Mouse (Mus musculus) spleen, embryonic (tissue): ENCODE data around the gene Kansl2.
"Not testable (repeated sequence)": the region's sequence is repeated elsewhere in the genome, so short reads cannot be mapped to it uniquely, and the experiment has no call there.

Experiments used
- CTCF ChIA-PET: fragments of 350-600 bp; sonication (Branson Sonifier 250); formaldehyde crosslinking; loops from one replicate; lab custom pipeline; 2022; lab: Charles Lee

The Kansl2 gene

DNA sequence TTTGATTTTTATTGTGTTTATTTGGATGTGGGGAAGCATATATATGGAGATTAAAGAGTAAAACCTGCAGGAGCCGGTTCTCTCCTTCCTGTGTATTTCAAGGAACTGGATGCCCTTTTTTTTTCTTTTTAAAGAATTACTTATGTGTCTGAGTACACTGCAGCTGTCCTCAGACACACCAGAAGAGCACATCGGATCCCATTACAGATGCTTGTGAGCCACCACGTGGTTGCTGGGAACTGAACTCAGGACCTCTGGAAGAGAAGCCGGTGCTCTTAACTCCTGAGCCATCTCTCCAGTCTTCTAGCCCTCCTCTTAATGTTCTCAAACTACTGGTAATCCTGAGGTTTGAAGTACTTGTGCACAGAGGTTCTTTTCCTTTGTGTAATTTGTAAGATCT, 3.9 kb upstream of the Kansl2 start:
- CTCF ChIA-PET: interaction anchor here (0.6 kb wide), 1 partner anchor 27 kb away, joined by 8 read pairs; no protein-coding TSS in a partner anchor

DNA sequence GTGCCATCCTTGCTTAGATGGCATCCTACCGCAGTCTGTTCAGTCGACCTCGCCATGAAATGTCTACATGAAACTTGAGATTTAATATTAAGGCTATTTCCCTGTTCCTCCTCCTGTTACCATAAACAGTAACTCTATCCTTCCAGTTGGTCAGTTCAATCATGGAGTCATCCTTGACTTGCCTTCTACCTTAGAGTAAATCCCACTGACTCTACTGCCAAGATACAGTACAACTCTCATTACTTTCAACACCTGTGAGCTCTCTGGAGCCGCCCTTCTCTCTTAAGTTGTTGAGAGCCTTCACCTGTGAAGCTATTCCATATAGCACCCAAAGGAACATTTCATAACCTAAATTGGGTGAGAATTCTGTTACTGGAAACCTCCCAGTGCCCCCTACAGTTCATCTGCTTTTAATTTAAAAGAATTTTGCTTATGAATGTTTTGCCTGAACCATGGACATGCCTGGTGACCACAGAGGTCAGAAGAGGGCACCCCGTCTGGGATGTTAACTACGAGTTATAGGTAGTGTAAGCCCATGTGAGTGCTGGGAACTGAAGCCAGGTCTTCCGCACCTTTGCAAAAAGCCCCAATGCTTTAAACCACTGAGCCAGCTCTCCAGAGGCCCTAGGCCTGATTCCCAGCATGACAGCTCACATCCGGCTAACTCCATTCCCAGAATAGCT, 2.9 kb upstream of the Kansl2 start:
- CTCF ChIA-PET: interaction anchor here (1.2 kb wide), 1 partner anchor 20 kb away, joined by 3 read pairs; no protein-coding TSS in a partner anchor

DNA sequence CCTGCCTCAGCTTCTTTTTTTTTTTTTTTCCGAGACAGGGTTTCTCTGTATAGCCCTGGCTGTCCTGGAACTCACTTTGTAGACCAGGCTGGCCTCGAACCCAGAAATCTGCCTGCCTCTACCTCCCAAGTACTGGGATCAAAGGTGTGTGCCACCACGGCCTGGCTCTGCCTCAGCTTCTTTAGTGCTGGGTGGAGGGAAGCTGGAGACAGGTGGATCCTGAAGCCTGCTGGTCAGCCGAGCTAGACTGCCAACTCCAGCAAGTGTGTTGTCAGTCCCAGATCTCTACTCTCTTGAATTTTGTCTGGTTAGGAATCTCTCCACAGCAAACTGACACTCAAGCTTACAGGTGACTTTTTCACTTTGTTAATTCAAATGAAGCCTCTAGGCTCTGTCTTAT, 1.9 kb upstream of the Kansl2 start:
- CTCF ChIA-PET: interaction anchor here (0.7 kb wide), 1 partner anchor 1224 kb away, joined by 4 read pairs; no protein-coding TSS in a partner anchor

DNA sequence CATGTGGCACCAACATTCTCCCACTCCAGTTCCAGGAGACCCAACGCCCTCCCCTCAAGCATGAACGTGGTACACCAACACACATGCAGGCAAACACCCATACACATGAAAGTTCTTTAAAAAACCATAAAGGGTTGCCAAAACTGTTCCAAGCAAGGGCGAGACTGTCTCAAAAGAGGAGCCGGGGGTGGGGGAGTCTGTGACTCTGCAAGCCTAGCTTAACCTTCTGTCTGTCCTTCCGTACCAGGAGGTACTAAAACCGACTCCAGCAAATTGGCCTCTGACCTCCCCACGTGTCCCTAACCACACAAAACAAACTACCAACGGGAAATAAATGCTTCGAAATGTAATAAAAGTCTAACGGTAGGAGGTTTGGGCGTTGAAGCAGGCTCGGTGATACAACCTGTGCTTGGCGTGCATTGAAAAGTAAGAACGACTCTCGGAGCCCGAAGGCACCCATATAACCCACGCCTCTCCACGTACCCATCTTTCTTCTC, 981 bp downstream of the Kansl2 start:
- CTCF ChIA-PET: no interaction called here

DNA sequence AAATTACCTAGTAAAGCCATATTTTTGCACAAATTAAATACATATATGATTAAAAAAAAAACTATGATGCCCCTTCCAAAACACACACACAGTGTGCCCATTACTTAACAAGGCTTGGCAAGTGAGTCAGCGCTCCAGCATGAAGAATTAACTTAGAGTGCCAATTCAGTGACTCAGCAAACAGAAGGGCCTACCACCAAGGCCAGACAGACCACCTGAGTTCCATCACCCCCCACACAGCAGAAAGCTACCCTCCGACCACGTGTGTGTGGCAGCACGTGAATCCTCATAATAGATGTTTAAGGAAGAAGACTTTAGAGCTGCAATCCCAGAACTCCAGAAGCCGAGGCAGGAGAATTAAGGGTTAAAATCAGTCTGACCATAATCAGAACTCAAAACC, 1.8 kb downstream of the Kansl2 start:
- CTCF ChIA-PET: no interaction called here

DNA sequence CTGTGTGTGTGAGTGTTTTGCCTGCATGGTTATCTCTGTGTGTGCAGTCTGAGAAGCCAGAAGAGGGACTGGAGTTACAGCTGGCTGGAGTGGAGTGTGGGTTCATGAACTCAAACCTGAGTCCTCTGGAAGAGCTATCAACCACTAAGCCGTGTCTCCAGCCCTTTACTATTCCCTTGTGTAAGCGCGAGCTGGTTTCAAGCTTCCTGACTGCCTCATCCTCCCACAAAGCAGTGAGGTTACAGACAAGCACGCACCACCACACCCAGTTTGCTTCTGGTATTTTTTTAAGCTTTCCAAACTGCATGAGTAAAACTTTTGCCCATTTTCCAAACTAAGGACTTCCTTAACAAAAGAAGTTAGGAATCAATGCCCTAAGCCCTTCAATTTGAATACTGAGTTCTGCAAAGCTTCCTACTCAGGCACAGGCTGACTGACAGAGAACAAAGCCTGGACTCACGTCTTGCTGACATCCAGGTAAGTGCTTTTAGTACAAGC, 5.9 kb downstream of the Kansl2 start:
- CTCF ChIA-PET: interaction anchor here (0.7 kb wide), 1 partner anchor 10 kb away, joined by 3 read pairs; no protein-coding TSS in a partner anchor

DNA sequence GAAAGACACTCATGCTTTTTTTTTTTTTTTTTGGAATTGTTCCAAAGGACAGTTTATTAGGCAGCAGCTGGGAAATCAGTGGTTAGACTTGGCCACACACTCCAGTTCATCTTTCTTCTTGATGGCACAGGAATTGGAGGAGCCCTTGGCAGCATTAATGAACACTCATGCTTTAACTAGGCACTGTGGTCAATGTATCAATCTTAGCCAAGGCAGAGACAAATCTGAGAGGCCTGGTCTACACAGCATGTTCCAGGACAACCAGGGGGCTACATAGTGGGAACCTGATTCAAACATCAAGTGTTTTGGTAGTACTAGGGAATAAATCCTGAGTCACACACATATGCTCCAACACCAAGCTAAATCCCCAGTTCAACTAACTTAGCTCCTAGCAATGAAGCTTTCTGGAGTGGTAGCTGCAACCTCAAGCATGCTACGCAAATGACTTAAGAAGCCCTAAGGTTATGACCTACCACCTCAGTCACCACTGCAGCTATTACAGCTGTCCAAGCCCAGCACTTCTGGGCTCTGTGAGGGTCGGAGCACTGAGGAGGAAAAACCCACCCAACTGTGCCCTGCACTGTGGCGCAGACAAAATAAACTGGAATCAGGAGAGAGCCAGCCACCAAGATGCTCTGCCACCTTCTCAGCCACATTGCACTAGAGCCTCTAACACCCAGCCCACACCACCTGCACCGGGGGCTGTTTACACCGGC, 6.8 kb downstream of the Kansl2 start:
- CTCF ChIA-PET: interaction anchor here (0.7 kb wide), 1 partner anchor 278 kb away, joined by 11 read pairs; no protein-coding TSS in a partner anchor

DNA sequence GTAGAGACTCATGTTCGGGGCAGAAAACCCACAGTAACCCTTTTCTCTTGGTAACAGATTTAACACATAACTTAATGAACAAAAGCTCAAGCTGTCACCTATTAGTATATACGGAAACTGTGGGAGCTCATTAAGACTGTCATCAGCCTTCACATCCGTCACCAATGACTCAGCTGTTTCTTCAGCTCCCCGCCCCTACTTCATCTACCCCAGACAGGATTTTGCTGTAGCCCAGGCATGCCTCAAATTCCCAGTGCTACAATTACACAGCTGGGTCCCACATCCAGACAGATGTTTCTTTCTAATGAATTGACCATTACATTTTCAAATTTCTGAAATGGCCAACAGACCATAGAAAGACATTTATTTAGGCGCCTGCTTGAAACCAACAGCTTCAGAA, 8.0 kb downstream of the Kansl2 start:
- CTCF ChIA-PET: no interaction called here

DNA sequence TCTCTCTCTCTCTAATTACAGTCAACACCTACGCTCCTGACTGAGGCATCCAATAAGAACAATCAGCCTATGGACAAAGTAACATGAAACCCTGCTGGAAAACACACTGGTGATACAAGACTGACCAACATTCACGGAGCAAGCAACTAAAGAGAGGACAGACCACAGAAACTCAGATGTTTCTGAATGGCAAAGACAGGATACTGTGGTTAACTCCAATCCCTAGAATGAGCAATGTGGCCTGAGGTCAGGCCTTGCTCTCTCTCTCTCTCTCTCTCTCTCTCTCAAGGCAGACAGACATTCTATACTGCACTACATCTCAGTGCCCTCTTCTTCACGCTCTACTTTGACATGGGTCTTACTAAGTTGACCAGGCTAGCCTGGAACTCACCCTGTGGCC, 12.8 kb downstream of the Kansl2 start:
- CTCF ChIA-PET: no interaction called here

DNA sequence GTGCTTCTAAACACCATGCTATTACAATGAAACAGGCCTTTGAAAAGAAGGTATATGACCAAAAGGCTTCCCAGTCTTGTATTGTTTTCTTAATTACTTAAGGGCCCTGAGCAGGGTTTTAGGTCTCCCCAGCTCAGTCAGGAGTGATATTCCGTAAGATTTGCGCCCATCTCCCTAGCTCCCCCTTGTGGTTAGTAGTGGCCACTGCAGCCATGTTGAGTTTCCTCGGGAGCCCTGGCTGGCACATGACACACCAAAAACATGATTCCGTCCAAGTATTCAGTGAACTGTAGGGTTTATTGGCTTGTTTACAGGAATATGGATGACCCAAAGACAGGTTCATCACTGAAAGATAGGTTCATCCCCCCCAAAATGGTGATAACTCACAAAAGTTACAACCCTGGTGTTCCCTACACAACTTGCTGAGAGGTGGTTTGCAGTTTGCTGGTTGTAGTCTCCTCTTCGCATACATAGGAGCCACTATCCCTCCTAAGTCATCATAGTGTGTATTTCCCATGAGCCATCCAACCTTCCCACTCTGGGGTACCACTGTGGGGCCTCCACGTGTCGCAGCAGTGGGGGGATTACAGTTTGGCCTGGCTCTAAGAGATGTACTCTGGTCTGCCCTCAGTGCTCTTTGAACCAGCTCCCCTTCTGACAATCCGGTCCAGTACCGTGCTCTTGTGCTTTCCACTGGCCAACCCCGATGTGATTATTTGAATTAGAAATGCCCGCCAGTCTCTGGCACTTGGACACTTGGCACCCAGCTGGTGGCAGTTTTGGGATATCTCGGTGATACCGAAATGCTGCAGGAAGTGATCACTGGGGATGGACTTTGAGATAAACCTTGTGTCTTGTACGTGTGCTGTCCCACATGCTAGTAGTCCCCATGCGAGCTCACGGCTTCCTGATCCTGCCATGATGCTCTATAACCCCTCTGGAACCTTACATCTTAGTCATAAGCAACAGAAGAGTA, 16.4 kb downstream of the Kansl2 start:
- CTCF ChIA-PET: interaction anchor here (0.6 to 1.1 kb wide), 5 partner anchors 11 to 1374 kb away, joined by 3 to 7 read pairs (median 3); no protein-coding TSS in a partner anchor

DNA sequence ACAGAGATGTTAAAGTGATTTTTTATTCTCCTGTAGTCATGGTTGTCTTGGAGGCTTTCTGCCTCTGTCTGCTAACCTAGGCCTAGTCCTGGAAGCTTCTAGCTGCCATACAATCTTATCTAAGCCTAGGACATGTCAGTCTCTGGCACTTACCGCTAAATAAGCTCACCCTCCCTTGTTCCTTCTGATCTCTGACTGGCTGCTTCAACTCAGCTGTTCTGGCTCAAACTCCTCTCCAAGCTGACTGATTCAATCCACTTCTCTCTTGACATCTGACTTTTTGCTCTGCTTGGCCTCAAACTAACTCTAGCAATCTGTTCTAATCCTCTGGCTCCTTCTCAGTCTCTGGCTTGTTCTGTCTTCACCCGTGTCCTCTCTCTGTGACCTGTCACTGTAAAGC, 19.2 kb downstream of the Kansl2 start:
- CTCF ChIA-PET: not testable (repeated sequence)

DNA sequence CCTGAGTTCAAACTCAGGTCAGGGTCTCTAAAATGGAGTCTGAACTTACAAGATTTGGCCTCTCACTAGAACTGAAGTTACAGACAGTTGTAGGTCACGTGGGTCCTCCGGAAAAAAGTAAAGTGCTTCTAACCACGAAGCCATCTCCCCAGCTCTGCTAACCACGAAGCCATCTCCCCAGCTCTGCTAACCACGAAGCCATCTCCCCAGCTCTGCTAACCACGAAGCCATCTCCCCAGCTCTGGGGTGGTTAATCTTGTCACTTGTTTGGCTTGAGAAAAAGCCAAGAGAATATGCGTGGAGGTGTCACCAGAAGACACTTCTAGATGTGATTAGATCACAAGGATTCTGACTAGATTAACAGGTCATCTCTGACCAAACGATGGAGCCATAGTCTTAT, 19.9 kb downstream of the Kansl2 start:
- CTCF ChIA-PET: interaction anchor here (0.6 kb wide), 1 partner anchor 950 kb away, joined by 18 read pairs; no protein-coding TSS in a partner anchor

DNA sequence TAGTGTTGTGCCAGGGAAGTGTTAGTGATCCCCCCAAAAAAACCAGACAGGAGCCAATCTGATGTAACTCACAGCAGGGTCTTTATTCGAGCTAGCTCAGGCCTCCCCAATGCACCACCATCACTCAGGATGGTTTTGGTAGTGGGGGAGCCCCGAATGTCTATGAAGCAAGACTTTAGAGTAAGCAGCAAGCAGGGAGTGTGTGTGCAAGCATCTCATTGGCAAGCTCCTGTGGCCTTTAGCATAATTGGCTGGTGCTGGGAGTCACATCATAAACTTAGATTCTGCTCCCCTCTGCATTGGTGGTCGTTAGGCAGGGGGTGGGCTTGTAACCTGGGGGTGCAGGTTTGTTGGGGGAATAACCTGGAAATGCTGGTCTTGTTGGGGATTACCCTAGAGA, 20.4 kb downstream of the Kansl2 start:
- CTCF ChIA-PET: interaction anchor here (0.6 kb wide), 1 partner anchor 950 kb away, joined by 18 read pairs; no protein-coding TSS in a partner anchor

DNA sequence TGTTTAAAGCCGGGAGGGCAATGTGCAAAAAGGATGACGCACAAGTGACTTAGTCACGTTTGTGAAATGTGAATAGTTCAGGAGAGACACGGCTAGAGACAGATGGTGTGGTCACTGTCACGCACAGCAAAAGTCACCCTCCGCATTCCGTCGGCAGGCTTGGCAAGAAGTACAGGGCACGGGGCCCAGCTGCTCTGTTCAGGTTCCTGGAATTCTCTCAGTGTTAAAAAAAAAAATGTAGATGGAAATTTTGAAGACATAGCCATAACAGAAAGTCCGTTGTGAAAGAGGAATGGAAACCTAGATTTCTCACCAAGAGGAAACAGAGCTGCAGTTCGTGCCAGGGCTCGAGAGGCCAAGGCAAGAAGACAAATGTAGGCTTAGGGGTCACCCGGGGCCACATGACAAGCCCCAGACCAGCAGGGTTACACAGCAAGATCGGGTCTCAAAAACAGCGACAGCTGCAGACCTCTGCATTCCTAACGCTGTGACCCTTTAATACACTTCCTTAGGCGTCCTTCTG, 21.2 kb downstream of the Kansl2 start:
- CTCF ChIA-PET: interaction anchor here (0.6 kb wide), 2 partner anchors 63 to 105 kb away, joined by 4 to 10 read pairs; no protein-coding TSS in a partner anchor

DNA sequence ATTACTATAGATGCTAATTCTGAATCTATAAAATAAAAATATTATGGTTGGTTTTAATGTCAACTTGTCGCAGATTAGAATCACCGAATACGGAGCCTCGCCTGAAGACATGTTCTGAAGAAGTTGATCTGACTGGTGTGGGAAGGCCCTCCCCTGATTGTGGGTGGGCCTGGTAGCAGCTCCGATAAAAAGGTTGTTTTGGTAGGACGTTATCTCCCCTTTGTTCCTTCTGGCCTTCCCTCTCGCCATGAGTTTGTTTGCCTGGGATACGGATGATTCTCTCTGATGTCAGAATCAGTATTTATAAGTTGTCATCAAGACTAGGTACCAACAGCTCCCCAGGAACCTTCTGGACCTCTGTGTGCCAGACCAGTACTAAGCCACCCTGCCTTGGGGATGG, 21.8 kb downstream of the Kansl2 start:
- CTCF ChIA-PET: interaction anchor here (0.6 kb wide), 1 partner anchor 106 kb away, joined by 10 read pairs; no protein-coding TSS in a partner anchor

DNA sequence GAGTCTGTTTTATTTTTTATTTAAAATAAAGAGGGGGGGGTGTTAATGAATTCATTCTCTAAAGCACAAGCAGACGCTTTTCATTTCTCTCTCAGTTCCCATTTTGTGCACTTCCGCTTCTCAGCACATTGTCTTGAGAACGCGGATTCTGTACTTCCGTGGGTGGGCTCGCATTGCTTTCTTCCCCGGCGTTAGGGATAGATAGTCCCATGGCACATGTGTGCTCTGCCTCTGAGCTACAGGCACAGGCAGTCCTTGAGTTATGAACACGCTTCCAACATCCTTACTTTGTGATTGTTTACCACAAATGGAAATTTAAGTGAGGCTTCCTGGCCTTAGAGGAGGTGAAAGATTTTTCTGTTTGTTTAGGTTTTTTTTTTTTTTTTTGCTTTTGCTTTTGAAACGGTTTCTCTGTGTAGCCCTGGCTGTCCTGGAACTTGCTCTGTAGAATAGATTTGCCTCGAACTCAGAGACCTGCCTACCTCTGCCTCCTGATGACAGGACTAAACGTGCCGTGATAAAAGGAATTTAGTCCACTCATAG, 22.6 kb downstream of the Kansl2 start:
- CTCF ChIA-PET: interaction anchor here (0.6 to 1.0 kb wide), 4 partner anchors 26 to 641 kb away, joined by 3 to 10 read pairs (median 6); no protein-coding TSS in a partner anchor

DNA sequence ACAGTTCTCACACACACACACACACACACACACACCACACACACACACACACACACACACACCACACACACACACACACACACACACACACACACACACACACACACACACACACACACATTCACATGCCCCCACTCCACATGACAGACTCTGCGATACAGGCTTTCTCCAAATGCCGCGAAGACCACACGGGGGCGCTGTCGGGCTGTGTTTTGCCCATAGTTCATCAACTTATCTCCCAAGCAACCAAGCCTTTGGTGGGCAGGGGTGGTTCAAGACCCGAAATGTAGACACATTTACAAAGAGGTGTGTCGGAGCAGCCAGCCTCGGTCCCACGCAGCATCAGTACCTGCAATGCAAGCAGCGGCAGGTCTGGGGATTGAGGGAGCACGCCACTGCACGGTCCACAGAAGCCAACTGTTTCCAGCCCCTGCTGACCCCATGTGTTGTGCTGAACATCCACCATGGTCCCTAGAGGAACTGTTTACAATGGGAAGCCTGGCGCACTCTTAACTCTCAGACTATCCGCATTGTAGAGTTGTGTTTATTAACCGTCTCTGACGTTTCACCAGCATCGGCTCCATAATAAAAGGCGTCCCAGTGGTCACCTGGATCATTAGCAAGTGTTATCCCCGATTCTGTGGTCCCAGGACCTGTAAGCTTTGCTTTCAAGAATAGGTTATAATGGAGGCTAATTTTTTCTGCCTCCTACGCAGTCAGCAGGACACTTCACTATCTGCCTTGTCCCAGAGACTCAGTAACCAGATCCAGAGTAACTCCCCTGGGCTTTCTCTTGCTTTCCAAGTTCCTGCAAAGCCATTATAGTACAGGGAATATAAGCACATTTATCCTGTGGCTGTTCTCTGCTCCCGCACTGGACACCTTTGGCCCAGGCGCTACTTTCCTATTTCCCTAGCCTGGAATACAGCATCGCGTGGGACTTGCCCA, 23.4 kb downstream of the Kansl2 start:
- CTCF ChIA-PET: interaction anchor here (0.7 to 1.0 kb wide), 3 partner anchors 27 to 640 kb away, joined by 3 to 10 read pairs (median 8); no protein-coding TSS in a partner anchor

DNA sequence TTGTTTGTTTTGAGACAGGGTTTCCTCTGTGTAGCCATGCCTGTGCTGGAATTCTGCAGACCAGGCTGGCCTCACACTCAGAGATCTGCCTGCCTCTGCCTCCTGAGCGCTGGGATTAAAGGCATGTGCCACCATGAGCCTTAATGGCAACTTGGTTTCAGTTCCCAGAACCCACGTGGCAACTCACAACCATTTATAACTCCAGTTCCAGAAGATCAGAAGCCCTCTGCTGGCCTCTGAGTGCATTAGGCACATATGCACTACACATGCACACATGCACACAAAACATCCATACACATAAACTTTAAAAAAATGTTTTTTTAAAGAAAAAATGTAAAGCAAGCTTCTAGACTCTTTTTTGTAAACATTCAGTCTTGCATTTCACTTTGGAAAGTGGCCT, 24.7 kb downstream of the Kansl2 start:
- CTCF ChIA-PET: no interaction called here

DNA sequence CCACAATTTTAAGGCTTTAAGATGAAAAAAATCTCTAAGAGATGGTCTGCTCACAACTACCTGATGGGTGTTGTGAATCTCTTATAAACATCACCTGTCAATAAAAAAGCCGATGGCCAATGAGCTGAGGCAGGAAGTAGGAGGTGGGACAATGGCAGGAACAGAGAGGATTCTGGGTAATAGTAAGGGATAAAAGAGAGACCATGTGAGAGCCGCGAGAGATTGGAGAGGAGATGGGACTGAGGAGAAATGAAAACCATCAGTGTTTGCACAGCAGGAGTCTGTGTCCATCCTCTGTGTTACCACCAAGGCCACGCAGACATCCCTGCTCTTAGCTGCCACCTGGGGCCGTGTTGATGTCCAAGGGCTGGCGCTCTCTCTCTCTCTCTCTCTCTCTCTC, 26.7 kb downstream of the Kansl2 start:
- CTCF ChIA-PET: interaction anchor here (1.0 to 1.2 kb wide), 2 partner anchors 16 to 27 kb away, joined by 3 to 5 read pairs; no protein-coding TSS in a partner anchor
